ENCODE assay signal across 19 mouse cellular contexts in the genomic region with DNA sequence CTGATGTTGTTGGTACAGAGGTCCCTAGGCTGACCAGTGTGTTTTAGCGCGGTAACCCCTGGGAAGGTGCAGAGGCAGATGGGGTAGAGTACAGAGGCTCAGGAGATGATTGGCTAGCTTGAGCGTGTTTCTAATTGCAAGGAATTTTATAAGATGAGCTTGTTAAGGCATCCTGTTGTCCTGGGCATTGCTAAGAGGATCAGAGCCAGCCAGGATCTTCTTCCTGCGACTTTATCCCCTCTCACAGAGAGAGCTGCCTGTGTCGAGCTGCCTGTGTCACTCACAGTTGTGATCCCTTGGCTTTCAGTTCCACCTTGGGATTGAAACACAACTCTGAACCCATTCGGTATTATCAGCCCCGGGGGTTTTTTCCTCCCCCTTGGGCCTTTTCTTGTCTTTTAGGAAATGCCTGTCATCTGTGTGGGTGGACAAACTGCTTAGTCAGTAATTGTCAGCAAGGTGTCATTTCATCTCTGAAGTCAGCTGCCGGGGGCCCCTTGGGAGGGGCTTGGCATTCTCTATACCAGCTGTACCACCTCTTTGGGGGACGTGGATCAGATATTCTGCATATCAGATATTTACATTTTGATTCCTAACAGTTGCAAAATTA.
DNase-seq lines count a peak whose midpoint lies in the region; ATAC-seq and TF ChIP-seq lines count a peak whose summit lies in the region.
"Had no signal": no experiment of that assay in that cellular context is flagged by ENCODE, and none has a peak within 500 bp of the region (broad histone marks: within the 10 kb centered on the region; RNA-seq: fewer than 3 reads in every experiment).

No protein-coding gene starts in this region.

- no peak for TF ChIP-seq POLR2A in MEL (IDR thresholded peaks at IDR 0.05; ENCODE audit: control insufficient read depth in 1 of 2, insufficient read depth in 1 of 2, low read depth in 1 of 2, low read length in 2 of 2, poor library complexity in 1 of 2)

- no peak for DNase-seq in heart, adult 8-10 months (ENCODE audit: low spot score)
- DNase-seq in CD4-positive helper T cell, adult 2 months (ENCODE audit: low read depth, low spot score): peak; percentile 6
- DNase-seq in MEL (ENCODE audit: low read depth, low spot score): peak; percentile 65
- peak; percentile 65 for DNase-seq in retina, postnatal 1 day
- no peak for DNase-seq in urinary bladder, postnatal 4 days (ENCODE audit: low spot score in 2 of 2)
- DNase-seq: adrenal gland, adult 2 months; cerebellum, adult 9-10 months; kidney, adult 9 months; kidney, postnatal 25 days; right cerebral cortex, adult 18-20 months had no signal

- H3K9me3 ChIP-seq in heart, embryonic 16.5 days (replicated peaks; ENCODE audit: control insufficient read depth, low read length): no peaks in the 10 kb centered on the region
- no peaks in the 10 kb centered on the region for H3K9me3 ChIP-seq in MEL (replicated peaks; ENCODE audit: insufficient read depth, low read length)
- H3K9me3 ChIP-seq in hindbrain, embryonic 16.5 days (ENCODE audit: control insufficient read depth, low read length): no peaks in the 10 kb centered on the region
- H3K9me3 ChIP-seq: embryonic facial prominence, embryonic 13.5 days; intestine, embryonic 15.5 days; limb, embryonic 12.5 days had no signal

- H3K9ac ChIP-seq in heart, embryonic 16.5 days (ENCODE audit: low read length): peak overlapping the region; percentile 19; the same call in 1 of the 2 replicates
- peak overlapping the region; percentile 19; the same call in 1 of the 2 replicates for H3K9ac ChIP-seq in MEL (ENCODE audit: control insufficient read depth, low read depth, low read length, poor library complexity, severe bottlenecking)
- H3K9ac ChIP-seq in hindbrain, embryonic 16.5 days (ENCODE audit: low read depth, low read length): no peak overlapping the region
- H3K9ac ChIP-seq: embryonic facial prominence, embryonic 13.5 days; hindbrain, embryonic 14.5 days; intestine, embryonic 15.5 days; limb, embryonic 12.5 days had no signal

- H3K4me2 ChIP-seq in heart, embryonic 16.5 days (ENCODE audit: low read depth, low read length): no peak overlapping the region
- no peak overlapping the region for H3K4me2 ChIP-seq in hindbrain, embryonic 16.5 days (ENCODE audit: low read length)
- H3K4me2 ChIP-seq: embryonic facial prominence, embryonic 13.5 days; hindbrain, embryonic 14.5 days; intestine, embryonic 15.5 days; limb, embryonic 12.5 days had no signal

- peak; percentile 63 to 82 for TF ChIP-seq EP300 in MEL (IDR thresholded peaks at IDR 0.05; ENCODE audit: low read depth in 1 of 2, low read length in 2 of 2)

- no peak overlapping the region for H3K4me3 ChIP-seq in heart, embryonic 16.5 days (ENCODE audit: low read length)
- no peak overlapping the region for H3K4me3 ChIP-seq in MEL (ENCODE audit: control insufficient read depth in 1 of 2, insufficient read depth in 1 of 2, low read depth in 2 of 2, low read length in 2 of 2)
- no peak overlapping the region for H3K4me3 ChIP-seq in hindbrain, embryonic 16.5 days (ENCODE audit: low read length)
- H3K4me3 ChIP-seq: embryonic facial prominence, embryonic 13.5 days; intestine, embryonic 15.5 days; limb, embryonic 12.5 days had no signal

- H3K79me2 ChIP-seq in MEL (ENCODE audit: control insufficient read depth, insufficient read depth, low read length, poor library complexity): peaks cover 5% of the 10 kb centered on the region; the same call in 1 of the 2 replicates

- H3K36me3 ChIP-seq in heart, embryonic 16.5 days (ENCODE audit: control insufficient read depth, insufficient read depth): peaks cover 16% of the 10 kb centered on the region
- peaks cover 2 to 21% of the 10 kb centered on the region in 2 experiments; a peak in 3 of 4 replicates for H3K36me3 ChIP-seq in MEL (ENCODE audit: control insufficient read depth in 1 of 2, insufficient read depth in 2 of 2, low read length in 2 of 2)
- no peaks in the 10 kb centered on the region for H3K36me3 ChIP-seq in hindbrain, embryonic 16.5 days (ENCODE audit: control insufficient read depth, insufficient read depth, low read length)
- H3K36me3 ChIP-seq: intestine, embryonic 15.5 days had no signal

- no peak for TF ChIP-seq CTCF in MEL (IDR thresholded peaks at IDR 0.05 in 2 of 3, conservative IDR thresholded peaks at IDR 0.05 in 1 of 3; ENCODE audit: control insufficient read depth in 1 of 3, insufficient read depth in 1 of 3, low read depth in 2 of 3, low read length in 3 of 3, poor library complexity in 1 of 3, severe bottlenecking in 1 of 3)

- H3K27ac ChIP-seq in heart, embryonic 16.5 days (ENCODE audit: low read length): peak overlapping the region; percentile 14; the same call in 1 of the 2 replicates
- H3K27ac ChIP-seq in MEL (ENCODE audit: control insufficient read depth, low read depth, low read length): peak overlapping the region; percentile 47
- H3K27ac ChIP-seq in hindbrain, embryonic 16.5 days (ENCODE audit: low read depth, low read length): no peak overlapping the region
- H3K27ac ChIP-seq: embryonic facial prominence, embryonic 13.5 days; hindbrain, embryonic 14.5 days; intestine, embryonic 15.5 days; limb, embryonic 12.5 days; stomach, postnatal 0 days had no signal

- ATAC-seq in heart, embryonic 16.5 days (replicated peaks; ENCODE audit: extremely low read depth, insufficient read depth, low FRiP score): no peak
- ATAC-seq in hindbrain, embryonic 16.5 days: no peak
- ATAC-seq: forebrain, embryonic 16.5 days; intestine, embryonic 15.5 days; midbrain, embryonic 16.5 days had no signal

- no peaks in the 10 kb centered on the region for H3K27me3 ChIP-seq in heart, embryonic 16.5 days (ENCODE audit: control insufficient read depth, insufficient read depth, low read length)
- H3K27me3 ChIP-seq in MEL (ENCODE audit: control insufficient read depth in 1 of 2, insufficient read depth in 2 of 2, low read length in 2 of 2): no peaks in the 10 kb centered on the region
- H3K27me3 ChIP-seq in hindbrain, embryonic 16.5 days (replicated peaks; ENCODE audit: control insufficient read depth, insufficient read depth, low read length): no peaks in the 10 kb centered on the region
- H3K27me3 ChIP-seq: embryonic facial prominence, embryonic 13.5 days; intestine, embryonic 15.5 days; limb, embryonic 12.5 days had no signal

- TF ChIP-seq RAD21 in MEL (IDR thresholded peaks at IDR 0.05; ENCODE audit: low read depth, low read length): no peak

- H3K4me1 ChIP-seq in heart, embryonic 16.5 days (ENCODE audit: control insufficient read depth, insufficient read depth, low read length): peaks cover 40% of the 10 kb centered on the region
- peaks cover 16 to 30% of the 10 kb centered on the region in 2 experiments for H3K4me1 ChIP-seq in MEL (ENCODE audit: control insufficient read depth in 1 of 2, insufficient read depth in 2 of 2, low read length in 2 of 2)
- peaks cover 9% of the 10 kb centered on the region for H3K4me1 ChIP-seq in hindbrain, embryonic 16.5 days (ENCODE audit: control insufficient read depth, insufficient read depth, low read depth, low read length)

- 46% methylated on average over 9 of the region's 9 CpGs for WGBS in heart, embryonic 16.5 days
- 61% methylated on average over 9 of the region's 9 CpGs for WGBS in hindbrain, embryonic 16.5 days

TF ChIP-seq in MEL, 35 proteins besides CTCF, POLR2A, EP300 and RAD21 (continues in another document):
- TF ChIP-seq ZNF384 (IDR thresholded peaks at IDR 0.05; ENCODE audit: low read depth, low read length) (no peak), MAFK (IDR thresholded peaks at IDR 0.05; ENCODE audit: borderline replicate concordance, low read depth, low read length) (peak; percentile 93), SIN3A (IDR thresholded peaks at IDR 0.05; ENCODE audit: low read length) (peak; percentile 53; the same call in 1 of the 2 replicates), ETS1 (IDR thresholded peaks at IDR 0.05; ENCODE audit: low read depth, low read length) (peak; percentile 96), GABPA (IDR thresholded peaks at IDR 0.05; ENCODE audit: low read depth, low read length) (peak; percentile 56; the same call in 1 of the 2 replicates), MYB (IDR thresholded peaks at IDR 0.05; ENCODE audit: low read depth, low read length) (no peak), HCFC1 (IDR thresholded peaks at IDR 0.05; ENCODE audit: low read depth, low read length) (no peak), TBP (IDR thresholded peaks at IDR 0.05; ENCODE audit: low read depth, low read length) (no peak), POLR2AphosphoS5 (IDR thresholded peaks at IDR 0.05; ENCODE audit: borderline replicate concordance, low read depth, low read length) (no peak), SMC3 (IDR thresholded peaks at IDR 0.05; ENCODE audit: low read depth, low read length) (no peak), MYC (IDR thresholded peaks at IDR 0.05; ENCODE audit: low read depth, low read length) (no peak), USF1 (IDR thresholded peaks at IDR 0.05; ENCODE audit: low read depth, low read length) (no peak), E2F4 (IDR thresholded peaks at IDR 0.05; ENCODE audit: borderline replicate concordance, low read depth, low read length) (no peak), MEF2A (IDR thresholded peaks at IDR 0.05; ENCODE audit: extremely low read depth, insufficient replicate concordance, low read depth, low read length, poor library complexity, severe bottlenecking) (no peak), TAL1 (IDR thresholded peaks at IDR 0.05; ENCODE audit: low read length) (no peak), ZMIZ1 (IDR thresholded peaks at IDR 0.05; ENCODE audit: low read depth, low read length) (no peak), USF2 (IDR thresholded peaks at IDR 0.05; ENCODE audit: borderline replicate concordance in 1 of 2, insufficient read depth in 1 of 2, low read depth in 1 of 2, low read length in 2 of 2) (no peak), BHLHE40 (IDR thresholded peaks at IDR 0.05; ENCODE audit: borderline replicate concordance, low read depth, low read length) (no peak), ZKSCAN1 (IDR thresholded peaks at IDR 0.05; ENCODE audit: low read depth, low read length) (no peak), ELF1 (IDR thresholded peaks at IDR 0.05; ENCODE audit: low read depth, low read length) (no peak), UBTF (IDR thresholded peaks at IDR 0.05; ENCODE audit: borderline replicate concordance, insufficient read depth, low read depth, low read length) (no peak), ZC3H11A (IDR thresholded peaks at IDR 0.05; ENCODE audit: low read depth, low read length) (no peak), CHD1 (IDR thresholded peaks at IDR 0.05; ENCODE audit: low read depth, low read length) (no peak), RCOR1 (IDR thresholded peaks at IDR 0.05; ENCODE audit: low read depth, low read length) (no peak), NRF1 (IDR thresholded peaks at IDR 0.05; ENCODE audit: insufficient read depth, low read depth, low read length, poor library complexity, severe bottlenecking) (no peak), GATA1 (IDR thresholded peaks at IDR 0.05; ENCODE audit: low read depth, low read length) (0 out of 2 replicates have a peak, but pooled peaks have one; percentile 36), NELFE (IDR thresholded peaks at IDR 0.05; ENCODE audit: low read depth, low read length) (no peak)

Comparison
In these comparisons a context has a peak if more than half of its experiments do, and no peak if none do; other contexts are left out.
1. DNase-seq: peak in CD4-positive helper T cell, adult 2 months (single experiment), MEL (single experiment) and retina, postnatal 1 day (single experiment); none in heart, adult 8-10 months (single experiment) and urinary bladder, postnatal 4 days (0 of 2).